Comparison of ENCODE assay signal across 8 mouse cellular contexts in genomic region chr1:91413030-91413506, GRCm38 (mm10). TPM values are rescaled to one million over a fixed set of nuclear protein-coding genes. Genes with fewer than 3 reads are reported as not detected.
DNase-seq lines count a peak whose midpoint lies in the region; ATAC-seq lines count a peak whose summit lies in the region.

No protein-coding gene starts in this region.

- no peaks in the 10 kb centered on the region for H3K27me3 ChIP-seq in intestine, embryonic 14.5 days (replicated peaks; ENCODE audit: control insufficient read depth, insufficient read depth, low read length)

- H3K27ac ChIP-seq in intestine, embryonic 14.5 days (ENCODE audit: low read depth) = peak overlapping the region; percentile 71

- H3K36me3 ChIP-seq in intestine, embryonic 14.5 days (ENCODE audit: control insufficient read depth, insufficient read depth, low read length) = peaks cover 10% of the 10 kb centered on the region

- no peaks in the 10 kb centered on the region for H3K9me3 ChIP-seq in intestine, embryonic 14.5 days (ENCODE audit: control insufficient read depth, low read length)

- intact Hi-C loops in left cerebral cortex, postnatal 14 days (cut with DNase I) = no loop called here

- peak overlapping the region; percentile 93 for H3K4me2 ChIP-seq in intestine, embryonic 14.5 days (ENCODE audit: low read length)

- peak overlapping the region; percentile 44 for H3K9ac ChIP-seq in intestine, embryonic 14.5 days (ENCODE audit: low read length)

- peak overlapping the region; percentile 50 for H3K4me3 ChIP-seq in intestine, embryonic 14.5 days (ENCODE audit: low read depth, low read length)

- peak; percentile 97 for DNase-seq in adrenal gland, adult 2 months
- DNase-seq in embryo, embryonic 11 days = peak; percentile 98
- DNase-seq in gastrocnemius, postnatal 25 days = peak; percentile 97
- DNase-seq in intestine, embryonic 14.5 days (ENCODE audit: low spot score) = peak; percentile 94
- DNase-seq in left cerebral cortex, postnatal 14 days (ENCODE audit: low spot score in 2 of 2) = peak; percentile 93 to 96
- peak; percentile 91 for DNase-seq in right cerebral cortex, postnatal 14 days
- peak; percentile 77 for DNase-seq in urinary bladder, postnatal 25 days (ENCODE audit: low spot score)

- H3K4me1 ChIP-seq in intestine, embryonic 14.5 days (replicated peaks; ENCODE audit: control insufficient read depth, insufficient read depth, low read length) = peaks cover 21% of the 10 kb centered on the region

- peak; percentile 95 for ATAC-seq in intestine, embryonic 14.5 days (replicated peaks; ENCODE audit: low FRiP score, low TSS enrichment, low read depth)
- ATAC-seq in megakaryocyte-erythroid progenitor cell, adult 5-6 weeks (replicated peaks; ENCODE audit: low FRiP score, low TSS enrichment, poor library complexity, severe bottlenecking) = peak; percentile 95

- WGBS in intestine, embryonic 14.5 days = 0% methylated on average over 34 of the region's 34 CpGs

RNA-seq across cellular contexts. Expression of gene Hes6, which starts 0.8 kb away (rescaled TPM):
- total RNA-seq in adrenal gland, adult 2 months (2021) = 100 to 1,000 TPM; 190 to 273 TPM
- polyA plus RNA-seq in adrenal gland, adult 2 months (2012; rRNA removed) = 252 and 309 TPM in 2 replicates
- 1 to 10 TPM; 6.9 to 8.6 TPM for total RNA-seq in gastrocnemius, postnatal 25 days (2021)
- polyA plus RNA-seq in intestine, embryonic 14.5 days (2014; fragmentation: Nextera tagmentation; extraction: Ambion mirVana) = 79.3 and 84.4 TPM in 2 replicates
- total RNA-seq in left cerebral cortex, postnatal 14 days (2021) = 10 to 100 TPM; 16.5 to 21.0 TPM
- total RNA-seq in megakaryocyte-erythroid progenitor cell, adult 5-6 weeks (2014; fragmentation: Nextera tagmentation) = 20.1 and 22.5 TPM in 2 replicates
- 13.8 and 17.3 TPM in 2 replicates for total RNA-seq in megakaryocyte-erythroid progenitor cell, adult 5-6 weeks (2017)

RNA-seq across cellular contexts. Expression of gene Ilkap, which starts 14.5 kb away (rescaled TPM):
- 10 to 100 TPM; 88.8 to 94.7 TPM for total RNA-seq in adrenal gland, adult 2 months (2021)
- 121 and 122 TPM in 2 replicates for polyA plus RNA-seq in adrenal gland, adult 2 months (2012; rRNA removed)
- 10 to 100 TPM; 30.1 to 35.8 TPM for total RNA-seq in gastrocnemius, postnatal 25 days (2021)
- polyA plus RNA-seq in intestine, embryonic 14.5 days (2014; fragmentation: Nextera tagmentation; extraction: Ambion mirVana) = 135 and 147 TPM in 2 replicates
- 10 to 100 TPM; 49.9 to 56.0 TPM for total RNA-seq in left cerebral cortex, postnatal 14 days (2021)
- total RNA-seq in megakaryocyte-erythroid progenitor cell, adult 5-6 weeks (2014; fragmentation: Nextera tagmentation) = 137 and 199 TPM in 2 replicates
- total RNA-seq in megakaryocyte-erythroid progenitor cell, adult 5-6 weeks (2017) = 163 and 170 TPM in 2 replicates

RNA-seq across cellular contexts. Expression of gene Per2, which starts 46.1 kb away (rescaled TPM):
- 10 to 100 TPM; 22.2 to 68.7 TPM for total RNA-seq in adrenal gland, adult 2 months (2021)
- polyA plus RNA-seq in adrenal gland, adult 2 months (2012; rRNA removed) = 24.7 and 40.0 TPM in 2 replicates
- 1 to 10 TPM in 1 of 2 experiments, under 1 TPM in 1; 0.97 to 7.1 TPM for total RNA-seq in gastrocnemius, postnatal 25 days (2021)
- 5.9 and 6.7 TPM in 2 replicates for polyA plus RNA-seq in intestine, embryonic 14.5 days (2014; fragmentation: Nextera tagmentation; extraction: Ambion mirVana)
- total RNA-seq in left cerebral cortex, postnatal 14 days (2021) = 10 to 100 TPM; 18.8 to 26.1 TPM
- total RNA-seq in megakaryocyte-erythroid progenitor cell, adult 5-6 weeks (2014; fragmentation: Nextera tagmentation) = 9.5 and 11.7 TPM in 2 replicates
- 3.3 and 4.2 TPM in 2 replicates for total RNA-seq in megakaryocyte-erythroid progenitor cell, adult 5-6 weeks (2017)

RNA-seq across cellular contexts. Expression of gene Erfe, which starts 46.8 kb away (rescaled TPM):
- total RNA-seq in adrenal gland, adult 2 months (2021) = 10 to 100 TPM in 1 of 2 experiments, 1 to 10 TPM in 1; 3.7 to 16.4 TPM
- polyA plus RNA-seq in adrenal gland, adult 2 months (2012; rRNA removed) = 1.5 and 2.4 TPM in 2 replicates
- 1 to 10 TPM; 2.3 to 3.6 TPM for total RNA-seq in gastrocnemius, postnatal 25 days (2021)
- 10.8 and 10.9 TPM in 2 replicates for polyA plus RNA-seq in intestine, embryonic 14.5 days (2014; fragmentation: Nextera tagmentation; extraction: Ambion mirVana)
- total RNA-seq in left cerebral cortex, postnatal 14 days (2021) = under 1 TPM; 0.15 to 0.34 TPM
- total RNA-seq in megakaryocyte-erythroid progenitor cell, adult 5-6 weeks (2014; fragmentation: Nextera tagmentation) = 2.0 and 2.3 TPM in 2 replicates
- total RNA-seq in megakaryocyte-erythroid progenitor cell, adult 5-6 weeks (2017) = 0.04 and 0.42 TPM in 2 replicates

Comparison
In these comparisons a context has a peak if more than half of its experiments do, and no peak if none do; other contexts are left out.
1. Peak in every context shown above with its lines: DNase-seq, ATAC-seq, H3K4me3 ChIP-seq and H3K27ac ChIP-seq.
2. RNA of gene Hes6, which starts 0.8 kb away (total RNA-seq): 190 to 273 TPM in adrenal gland, adult 2 months; 16.5 to 21.0 TPM in left cerebral cortex, postnatal 14 days, 13.8 to 22.5 TPM in megakaryocyte-erythroid progenitor cell, adult 5-6 weeks and 6.9 to 8.6 TPM in gastrocnemius, postnatal 25 days; every median in the first group is over 4 times any median in the second.